Comparison of ENCODE assay signal across 28 mouse cellular contexts in the genomic region with DNA sequence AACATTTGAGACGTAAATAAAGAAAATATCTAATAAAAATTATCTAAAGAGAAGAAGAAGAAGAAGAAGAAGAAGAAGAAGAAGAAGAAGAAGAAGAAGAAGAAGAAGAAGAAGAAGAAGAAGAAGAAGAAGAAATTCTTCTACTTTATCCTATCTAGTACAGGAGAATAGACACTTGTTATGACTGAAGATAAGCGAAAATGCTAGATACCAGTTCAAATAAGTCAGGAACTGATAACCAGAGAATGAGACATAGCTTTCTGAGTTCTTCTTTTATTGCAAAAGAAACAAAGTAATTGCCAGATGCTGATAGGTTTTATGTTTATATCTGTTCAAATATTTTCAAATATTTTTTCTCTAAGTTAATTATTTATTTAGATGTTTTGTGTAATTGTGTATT.
"Had no signal": no experiment of that assay in that cellular context is flagged by ENCODE, and none has a peak within 500 bp of the region (broad histone marks: within the 10 kb centered on the region; RNA-seq: fewer than 3 reads in every experiment).

No protein-coding gene starts in this region.

- H3K4me1 ChIP-seq: limb, embryonic 10.5 days; limb, embryonic 12.5 days; limb, embryonic 13.5 days; limb, embryonic 15.5 days; liver, embryonic 12.5 days; liver, embryonic 13.5 days; liver, embryonic 15.5 days; lung, embryonic 15.5 days; megakaryocyte, embryonic 14.5 days; midbrain, embryonic 10.5 days; midbrain, embryonic 12.5 days; midbrain, embryonic 13.5 days; midbrain, embryonic 15.5 days; neural tube, embryonic 12.5 days had no signal

- H3K9me3 ChIP-seq: limb, embryonic 10.5 days; limb, embryonic 12.5 days; limb, embryonic 13.5 days; limb, embryonic 15.5 days; liver, embryonic 12.5 days; liver, embryonic 13.5 days; liver, embryonic 15.5 days; lung, embryonic 15.5 days; megakaryocyte, embryonic 14.5 days; midbrain, embryonic 10.5 days; midbrain, embryonic 12.5 days; midbrain, embryonic 13.5 days; midbrain, embryonic 15.5 days; neural tube, embryonic 12.5 days had no signal

- H3K27ac ChIP-seq: limb, embryonic 10.5 days; limb, embryonic 12.5 days; limb, embryonic 13.5 days; limb, embryonic 15.5 days; liver, embryonic 12.5 days; liver, embryonic 13.5 days; liver, embryonic 14.5 days; liver, embryonic 15.5 days; lung, embryonic 15.5 days; macrophage; midbrain, embryonic 10.5 days; midbrain, embryonic 12.5 days; midbrain, embryonic 13.5 days; midbrain, embryonic 15.5 days; neural tube, embryonic 12.5 days had no signal

- H3K4me3 ChIP-seq: limb, embryonic 10.5 days; limb, embryonic 12.5 days; limb, embryonic 13.5 days; limb, embryonic 15.5 days; liver, embryonic 12.5 days; liver, embryonic 13.5 days; liver, embryonic 15.5 days; lung, embryonic 15.5 days; megakaryocyte, embryonic 14.5 days; midbrain, embryonic 10.5 days; midbrain, embryonic 12.5 days; midbrain, embryonic 13.5 days; midbrain, embryonic 15.5 days; myocyte; neural tube, embryonic 12.5 days had no signal

- H3K9ac ChIP-seq: limb, embryonic 12.5 days; limb, embryonic 13.5 days; limb, embryonic 15.5 days; liver, embryonic 12.5 days; liver, embryonic 13.5 days; liver, embryonic 14.5 days; liver, embryonic 15.5 days; liver, postnatal 0 days; lung, embryonic 14.5 days; lung, embryonic 15.5 days; midbrain, embryonic 12.5 days; midbrain, embryonic 13.5 days; midbrain, embryonic 15.5 days; neural tube, embryonic 12.5 days had no signal

- H3K27me3 ChIP-seq: limb, embryonic 12.5 days; limb, embryonic 13.5 days; limb, embryonic 15.5 days; liver, embryonic 12.5 days; liver, embryonic 13.5 days; liver, embryonic 15.5 days; lung, embryonic 15.5 days; megakaryocyte, embryonic 14.5 days; midbrain, embryonic 12.5 days; midbrain, embryonic 13.5 days; midbrain, embryonic 15.5 days; neural tube, embryonic 12.5 days had no signal

- H3K36me3 ChIP-seq: limb, embryonic 10.5 days; limb, embryonic 12.5 days; limb, embryonic 13.5 days; limb, embryonic 15.5 days; liver, embryonic 12.5 days; liver, embryonic 13.5 days; liver, embryonic 15.5 days; lung, embryonic 15.5 days; midbrain, embryonic 10.5 days; midbrain, embryonic 12.5 days; midbrain, embryonic 13.5 days; midbrain, embryonic 15.5 days; neural tube, embryonic 12.5 days had no signal

- DNase-seq: left cerebral cortex, postnatal 4 days; liver; liver, embryonic 13.5 days; liver, postnatal 0 days; lung, adult 18-20 months; lung, adult 2 months; lung, embryonic 14.5 days; lung, postnatal 10 days; lung, postnatal 14 days; lung, postnatal 36 days; lung, postnatal 4 days; midbrain, embryonic 14.5 days had no signal
